Mouse (Mus musculus): Measurements from ENCODE around the gene Pla2g2d.

The Pla2g2d gene

GRCm38 (mm10) chr4:138775435-138775834, at the start of gene Pla2g2d:
Pla2g2d (plus strand) TSS chr4:138775735.
- in situ Hi-C loops (cut with MboI; ENCODE audit: low sequenced_read_pairs): no loop called here

GRCm38 (mm10) chr4:138725751-138726150, 49.8 kb upstream of the Pla2g2d start:
- in situ Hi-C loops (cut with MboI; ENCODE audit: low sequenced_read_pairs): loop anchor here (25.0 kb wide), 1 partner anchor 287 kb away; no protein-coding TSS in a partner anchor

- in situ Hi-C loops (cut with MboI; ENCODE audit: low sequenced_read_pairs): loop anchor here (25.0 kb wide), 1 partner anchor 283 kb away; no protein-coding TSS in a partner anchor
Measured at GRCm38 (mm10) chr4:138729018-138729703, 46.4 kb upstream of the Pla2g2d start.

GRCm38 (mm10) chr4:138734105-138734504, 41.4 kb upstream of the Pla2g2d start:
- in situ Hi-C loops (cut with MboI; ENCODE audit: low sequenced_read_pairs): loop anchor here (25.0 kb wide), 1 partner anchor 278 kb away; no protein-coding TSS in a partner anchor

- in situ Hi-C loops (cut with MboI; ENCODE audit: low sequenced_read_pairs): loop anchor here (25.0 kb wide), 1 partner anchor 277 kb away; no protein-coding TSS in a partner anchor
Measured at GRCm38 (mm10) chr4:138734863-138735262, 40.7 kb upstream of the Pla2g2d start.

- in situ Hi-C loops (cut with MboI; ENCODE audit: low sequenced_read_pairs): loop anchor here (25.0 kb wide), 1 partner anchor 275 kb away; no protein-coding TSS in a partner anchor
Measured at GRCm38 (mm10) chr4:138737031-138737430, 38.5 kb upstream of the Pla2g2d start, which contains the start of gene Ubxn10. Ubxn10 (minus strand) TSS chr4:138737167.

- in situ Hi-C loops (cut with MboI; ENCODE audit: low sequenced_read_pairs): loop anchor here (25.0 kb wide), 1 partner anchor 273 kb away; no protein-coding TSS in a partner anchor
Measured at GRCm38 (mm10) chr4:138739136-138739851, 36.2 kb upstream of the Pla2g2d start.

GRCm38 (mm10) chr4:138745884-138746283, 29.7 kb upstream of the Pla2g2d start:
- in situ Hi-C loops (cut with MboI; ENCODE audit: low sequenced_read_pairs): loop anchor here (10.0 to 25.0 kb wide), 2 partner anchors 109 to 266 kb away; no protein-coding TSS in a partner anchor

- in situ Hi-C loops (cut with MboI; ENCODE audit: low sequenced_read_pairs): loop anchor here (10.0 to 25.0 kb wide), 2 partner anchors 108 to 265 kb away; no protein-coding TSS in a partner anchor
Measured at GRCm38 (mm10) chr4:138746866-138747265, 28.7 kb upstream of the Pla2g2d start.

GRCm38 (mm10) chr4:138747851-138748250, 27.7 kb upstream of the Pla2g2d start:
- in situ Hi-C loops (cut with MboI; ENCODE audit: low sequenced_read_pairs): loop anchor here (10.0 to 25.0 kb wide), 2 partner anchors 107 to 264 kb away; no protein-coding TSS in a partner anchor

GRCm38 (mm10) chr4:138748369-138749072, 27.0 kb upstream of the Pla2g2d start:
- in situ Hi-C loops (cut with MboI; ENCODE audit: low sequenced_read_pairs): loop anchor here (10.0 to 25.0 kb wide), 2 partner anchors 106 to 264 kb away; no protein-coding TSS in a partner anchor

GRCm38 (mm10) chr4:138752603-138753002, 22.9 kb upstream of the Pla2g2d start:
- in situ Hi-C loops (cut with MboI; ENCODE audit: low sequenced_read_pairs): no loop called here

- in situ Hi-C loops (cut with MboI; ENCODE audit: low sequenced_read_pairs): no loop called here
Measured at GRCm38 (mm10) chr4:138753608-138754007, 21.9 kb upstream of the Pla2g2d start.

GRCm38 (mm10) chr4:138754432-138754831, 21.1 kb upstream of the Pla2g2d start:
- in situ Hi-C loops (cut with MboI; ENCODE audit: low sequenced_read_pairs): no loop called here

- in situ Hi-C loops (cut with MboI; ENCODE audit: low sequenced_read_pairs): no loop called here
Measured at GRCm38 (mm10) chr4:138755439-138755838, 20.1 kb upstream of the Pla2g2d start.

- in situ Hi-C loops (cut with MboI; ENCODE audit: low sequenced_read_pairs): no loop called here
Measured at GRCm38 (mm10) chr4:138755983-138756382, 19.6 kb upstream of the Pla2g2d start.

- in situ Hi-C loops (cut with MboI; ENCODE audit: low sequenced_read_pairs): no loop called here
Measured at GRCm38 (mm10) chr4:138757416-138757815, 18.1 kb upstream of the Pla2g2d start, which contains the start of gene Pla2g2f. Pla2g2f (minus strand) TSS chr4:138757626.

GRCm38 (mm10) chr4:138762266-138762665, 13.3 kb upstream of the Pla2g2d start:
- in situ Hi-C loops (cut with MboI; ENCODE audit: low sequenced_read_pairs): no loop called here

GRCm38 (mm10) chr4:138771970-138772369, 3.6 kb upstream of the Pla2g2d start:
- in situ Hi-C loops (cut with MboI; ENCODE audit: low sequenced_read_pairs): no loop called here

GRCm38 (mm10) chr4:138772386-138772785, 3.1 kb upstream of the Pla2g2d start:
- in situ Hi-C loops (cut with MboI; ENCODE audit: low sequenced_read_pairs): no loop called here

Measured in CH12F3 (cell line).